Mouse (Mus musculus) liver, adult 2 months (tissue): ENCODE results near the gene Tmem269.

Source experiments
- CTCF ChIP-seq: fragments of 200-500 bp; IDR thresholded peaks from 2 replicates; pipeline ENCODE4 v1.5.1; 2011; ENCODE audit warnings: low read depth, low read length, control low read depth
- POLR2A ChIP-seq: fragments of 200-500 bp; IDR thresholded peaks from 2 replicates; pipeline ENCODE4 v1.6.1; 2011; ENCODE audit warnings: low read length, control low read depth; ENCODE audit not compliant: insufficient read depth; ENCODE audit errors: extremely low read depth

DNA sequence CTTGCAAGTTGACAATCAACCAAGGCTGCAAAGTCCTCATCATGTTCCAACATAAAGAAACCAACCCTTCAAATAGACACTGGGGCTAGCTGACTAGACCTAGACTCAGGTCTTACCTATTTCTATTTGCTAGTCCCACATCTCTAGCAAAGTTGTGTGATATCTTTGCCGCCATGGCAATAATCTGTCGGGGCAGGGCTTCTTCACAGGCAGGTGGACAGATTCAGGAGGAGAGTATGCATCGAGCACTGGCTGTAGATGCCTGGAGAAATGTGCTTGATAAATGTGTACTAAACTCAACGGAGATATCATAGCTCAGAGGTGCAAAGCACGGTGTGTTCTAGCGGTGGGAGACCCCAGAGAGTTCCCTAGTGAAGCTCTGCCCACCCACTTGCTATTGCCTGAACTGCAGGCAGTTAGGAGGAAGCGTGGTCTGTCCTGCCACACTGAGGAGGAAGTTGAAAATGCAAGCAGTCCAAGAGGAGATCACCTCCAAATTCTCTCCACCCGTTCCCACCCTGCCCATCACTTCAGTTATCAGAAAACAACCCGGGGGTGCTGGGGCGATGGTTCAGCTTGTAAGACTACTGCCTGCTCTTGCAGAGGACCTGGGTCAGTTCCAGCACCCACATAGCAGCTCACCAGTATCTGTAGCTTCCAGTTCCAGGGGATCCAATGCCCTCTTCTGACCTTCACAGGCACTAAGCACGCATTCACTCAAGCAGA lies 29.8 kb downstream of the Tmem269 start:
- TF ChIP-seq CTCF (peak; percentile 29; the same call in 1 of the 2 replicates), POLR2A (no peak)
